Mouse (Mus musculus) adrenal gland, postnatal 25 days (tissue): ENCODE measurements at regions not wholly inside any gene's neighbourhood (a gene's known extent, or its start where the extent isn't known, plus 50 kb on each side); places are given as distances from the start of the nearest gene placed in this dataset.

Source experiments
- DNase-seq: peaks from one replicate; pipeline ENCODE4 v3.0.0; 2021; ENCODE audit warnings: mixed read lengths

DNA sequence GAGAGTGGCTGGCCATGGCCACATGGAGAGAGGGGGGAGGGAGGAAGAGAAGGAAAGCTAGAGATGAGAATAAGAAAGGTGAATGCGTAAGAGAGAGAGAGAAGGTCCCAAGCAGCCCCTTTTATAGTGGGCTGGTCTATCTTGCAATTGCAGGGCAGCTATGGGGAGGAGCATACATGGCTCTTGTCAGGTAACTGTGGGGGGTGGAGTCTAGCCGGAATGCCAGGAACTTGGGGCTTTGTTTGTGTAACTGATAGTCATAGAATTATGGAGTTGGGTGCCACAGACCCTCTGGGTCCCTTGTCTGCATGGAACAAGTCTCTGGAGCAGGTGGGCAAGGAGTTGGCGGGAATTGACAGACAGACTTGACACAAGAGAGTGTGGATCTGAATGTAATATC is 2151.8 kb downstream of the 4930444P10Rik start:
- no peak for DNase-seq

DNA sequence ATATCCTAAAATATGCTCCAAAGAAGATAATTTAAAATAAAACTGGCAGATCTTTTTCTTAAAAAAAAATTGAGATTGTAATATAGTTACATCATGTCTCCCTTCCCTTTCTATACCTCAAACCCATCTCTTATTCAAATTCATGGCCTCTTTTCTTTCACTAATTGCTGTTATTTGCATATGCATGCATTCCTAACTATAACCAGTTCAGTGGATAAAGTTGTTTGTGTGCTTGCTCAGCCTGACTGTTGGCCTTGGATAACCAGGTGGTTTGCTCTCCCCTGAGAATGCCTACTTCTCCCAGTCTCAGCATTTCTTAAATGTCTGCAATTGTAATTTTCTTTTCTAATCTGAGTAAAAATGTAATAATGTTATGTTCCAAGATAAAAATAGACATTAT is 2154.8 kb downstream of the 4930444P10Rik start:
- no peak for DNase-seq

DNA sequence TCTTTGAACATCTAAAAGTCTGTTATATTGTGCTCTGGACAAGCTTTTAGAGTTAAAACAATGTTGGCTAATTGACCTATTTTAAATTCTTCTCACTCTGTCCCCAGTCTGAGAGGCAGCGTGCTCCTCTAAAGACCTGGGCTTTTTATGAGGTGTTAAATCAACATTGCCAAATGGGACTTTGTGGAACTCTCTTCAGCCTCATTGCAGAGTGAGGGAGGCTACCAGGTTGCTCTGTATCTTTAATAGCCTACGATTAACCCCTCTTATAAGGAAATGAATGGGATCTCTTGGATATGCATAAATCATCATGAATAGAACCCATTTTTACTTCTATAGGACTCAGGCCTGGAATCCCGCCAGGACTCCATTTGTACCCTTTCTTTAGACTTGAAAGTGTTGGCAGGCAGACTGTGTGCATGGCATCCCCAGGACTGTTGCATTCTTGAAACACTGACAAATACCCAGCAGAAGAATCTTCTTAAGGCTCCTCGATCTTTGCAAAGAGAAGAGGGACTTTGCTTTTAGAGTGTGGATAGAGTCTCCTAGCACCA is 2157.1 kb downstream of the 4930444P10Rik start:
- DNase-seq: no peak

- DNase-seq: no peak
These were observed 2164.4 kb downstream of the 4930444P10Rik start for GRCm38 (mm10) chr1:13928679-13929078.

DNA sequence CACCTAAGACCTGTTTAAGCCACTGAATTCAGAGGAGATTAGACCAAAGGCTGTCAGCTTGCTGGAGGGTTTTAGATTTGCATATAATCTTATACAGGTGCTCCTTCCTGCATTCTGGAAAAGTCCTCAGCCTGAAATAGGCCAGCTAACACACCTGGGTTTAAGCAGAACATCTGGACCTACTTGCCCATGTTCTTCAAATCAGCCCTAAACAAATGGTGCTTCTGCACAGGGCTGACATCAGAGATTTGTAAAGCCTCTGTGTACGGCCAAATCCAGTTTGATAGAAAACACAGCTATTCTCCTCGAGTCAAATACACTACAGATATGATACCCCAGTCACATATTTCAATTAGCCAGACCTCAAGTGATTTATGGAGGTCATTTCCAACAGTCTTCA is 2165.2 kb downstream of the 4930444P10Rik start:
- no peak for DNase-seq

- no peak for DNase-seq
These were observed 2167.1 kb downstream of the 4930444P10Rik start for GRCm38 (mm10) chr1:13925994-13926393.

- DNase-seq: no peak
These were observed 2177.9 kb downstream of the 4930444P10Rik start for GRCm38 (mm10) chr1:13915216-13915615.

DNA sequence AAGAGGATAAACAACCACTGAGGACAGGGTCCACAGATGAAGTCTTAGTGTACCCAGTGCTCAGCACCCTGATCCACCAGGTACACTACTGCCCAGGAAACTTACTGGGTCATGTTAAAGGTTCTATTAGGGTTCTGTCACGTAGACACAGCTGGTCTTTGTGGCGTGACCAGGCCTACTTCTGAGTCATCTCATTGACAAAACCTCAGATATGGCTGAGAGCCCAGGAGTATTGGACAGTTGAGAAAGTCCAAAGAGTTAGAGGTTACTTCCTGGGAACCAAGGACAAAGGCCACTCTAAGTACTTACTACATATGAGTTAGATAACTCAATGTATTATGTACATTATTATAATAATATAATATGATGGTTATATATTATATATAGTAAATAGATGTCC is 2214.0 kb downstream of the 4930444P10Rik start:
- no peak for DNase-seq

DNA sequence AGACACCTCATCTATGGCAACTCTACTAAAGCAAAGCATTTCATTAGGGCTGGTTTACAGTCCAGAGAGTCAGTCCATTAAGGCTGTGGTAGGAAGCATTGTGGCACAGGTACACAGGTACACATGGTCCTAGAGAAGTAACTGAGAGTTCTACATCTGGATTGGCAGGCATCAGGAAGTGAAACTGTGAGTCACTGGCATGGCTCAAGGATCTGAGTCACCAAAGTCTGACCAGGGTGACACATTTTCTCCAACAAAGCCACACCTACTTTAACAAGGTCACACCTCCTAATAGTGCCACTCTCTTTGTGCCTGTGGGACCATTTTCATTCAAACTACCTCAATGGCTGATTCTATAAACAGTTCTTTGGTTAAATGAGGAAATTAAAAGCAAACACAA is 2219.2 kb downstream of the 4930444P10Rik start:
- no peak for DNase-seq

DNA sequence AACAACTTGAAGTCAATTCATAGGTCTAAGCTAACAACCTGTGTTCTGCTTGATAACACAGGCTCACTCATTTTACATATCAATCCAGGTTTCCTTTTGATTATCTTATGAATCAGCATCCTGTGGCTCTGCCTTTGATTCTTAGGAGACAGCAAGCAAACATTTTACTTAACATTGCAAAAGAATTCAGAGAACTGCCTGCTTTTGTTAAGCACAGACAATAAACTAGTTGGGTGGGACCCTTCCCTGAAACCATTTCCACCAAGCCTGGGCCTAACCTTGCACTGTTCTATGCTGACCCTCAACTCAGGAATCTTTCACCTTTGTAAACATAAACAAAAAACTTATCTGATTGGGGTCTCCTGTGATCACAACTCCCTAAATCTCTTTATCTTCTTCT is 2220.6 kb downstream of the 4930444P10Rik start:
- no peak for DNase-seq

DNA sequence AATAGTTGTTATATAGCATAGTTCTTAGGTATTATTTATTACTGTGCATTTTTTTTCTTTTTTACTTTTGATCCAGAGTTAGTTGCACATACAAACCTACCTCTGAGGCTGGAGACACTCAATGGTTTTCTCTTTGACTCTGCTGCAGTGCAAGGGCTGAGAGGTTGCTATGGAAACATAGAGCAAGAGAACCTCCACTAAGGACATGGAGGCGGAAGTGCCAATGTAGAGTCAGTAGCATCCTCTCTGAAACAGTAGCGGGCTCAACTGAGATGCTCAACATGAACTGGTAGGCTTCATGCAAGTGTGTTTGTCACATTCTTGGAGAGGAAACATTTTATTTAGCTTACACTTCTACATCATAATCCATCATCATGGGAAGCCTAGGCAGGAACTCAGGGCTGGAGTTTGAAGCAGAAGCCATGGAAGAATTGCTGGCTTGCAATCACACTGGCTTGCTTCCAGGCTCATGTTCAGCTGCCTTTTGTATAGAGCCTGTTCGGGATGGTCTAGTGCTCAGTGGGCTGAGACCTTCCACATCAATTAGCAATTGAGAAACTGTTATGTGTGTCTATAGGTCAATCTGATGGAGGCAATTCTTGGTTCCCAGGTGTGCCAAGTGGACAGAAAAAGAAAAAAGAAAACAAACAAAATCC is 2222.4 kb downstream of the 4930444P10Rik start:
- no peak for DNase-seq

DNA sequence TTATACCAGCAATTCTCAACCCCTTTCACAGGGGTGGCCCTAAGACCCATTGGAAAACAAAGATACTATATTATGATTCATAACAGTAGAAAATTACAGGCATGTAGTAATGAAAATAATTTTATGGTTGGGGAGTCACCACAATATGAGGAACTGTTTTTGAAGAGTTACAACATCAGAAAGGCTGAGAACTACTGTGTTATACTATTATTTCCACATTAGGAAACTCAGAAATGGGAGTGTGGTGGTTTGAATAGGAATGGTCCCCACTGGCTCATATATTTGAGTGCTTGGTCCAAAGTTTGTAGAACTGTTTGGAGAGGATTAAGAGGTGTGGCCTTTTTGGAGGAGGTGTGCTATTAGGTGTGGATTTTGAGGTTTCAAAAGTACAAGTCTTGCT is 2227.4 kb downstream of the 4930444P10Rik start:
- no peak for DNase-seq

GRCm38 (mm10) chr1:13863712-13864111 is 2229.4 kb downstream of the 4930444P10Rik start:
- DNase-seq: no peak

DNA sequence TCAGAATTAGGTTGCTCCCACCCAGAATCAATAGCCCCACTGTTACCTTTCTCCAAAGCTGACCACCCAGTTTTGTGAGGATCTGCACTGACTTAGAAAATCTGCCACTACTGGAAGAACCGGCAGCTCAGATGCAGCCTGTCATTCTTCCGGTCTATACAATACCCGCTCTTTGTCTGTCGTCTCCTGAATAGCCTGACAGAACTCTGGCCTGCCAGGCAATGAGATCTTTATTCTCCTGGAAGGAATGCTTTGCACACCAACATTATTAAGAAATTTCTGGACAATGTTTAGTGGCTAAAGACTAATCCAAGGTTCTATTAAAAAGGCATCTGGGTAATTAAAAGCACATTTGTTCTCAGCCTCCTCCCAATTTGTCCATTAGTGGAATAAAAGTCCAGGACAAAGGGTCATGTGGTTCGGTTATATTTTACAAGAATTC is 2232.0 kb downstream of the 4930444P10Rik start:
- no peak for DNase-seq

DNA sequence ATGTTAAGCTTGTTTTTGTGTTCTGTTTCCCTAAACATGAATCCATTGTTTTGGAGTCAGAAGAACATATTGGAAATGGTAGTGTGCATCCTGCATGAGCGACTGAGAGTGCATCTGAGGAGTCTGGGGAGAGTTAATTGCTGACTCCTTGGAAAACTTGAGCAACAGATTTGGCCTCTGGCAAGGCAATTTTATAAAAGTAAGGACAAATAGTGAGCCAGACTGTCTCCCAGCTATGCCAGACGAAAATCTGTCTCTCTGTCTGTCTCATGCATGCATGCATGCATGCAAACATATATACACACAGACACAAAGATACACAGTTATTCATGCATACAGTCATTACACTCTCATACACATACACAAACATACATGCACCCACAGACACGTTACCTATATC is 2232.7 kb downstream of the 4930444P10Rik start:
- DNase-seq: no peak

DNA sequence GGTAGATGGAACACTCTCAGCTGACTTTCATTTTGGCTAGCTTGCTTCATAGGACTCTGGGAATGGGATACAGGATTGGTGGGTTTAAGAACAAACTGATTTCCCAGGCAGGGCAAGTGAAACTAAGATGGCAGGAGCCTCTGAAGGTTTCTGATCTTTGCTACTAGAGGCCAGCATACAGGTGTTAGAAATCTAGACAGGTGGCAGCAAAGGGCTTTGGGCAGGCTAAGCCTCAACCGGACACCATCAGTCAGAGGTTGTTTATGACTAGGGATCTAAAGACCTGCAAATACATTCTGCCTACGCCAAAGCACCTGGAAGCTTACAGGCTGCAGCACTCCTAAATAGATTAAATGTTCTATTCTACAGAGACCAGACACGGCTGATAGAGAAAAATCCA is 2233.4 kb downstream of the 4930444P10Rik start:
- DNase-seq: no peak

- DNase-seq: no peak
These were observed 2234.6 kb downstream of the 4930444P10Rik start for GRCm38 (mm10) chr1:13858371-13859018.

DNA sequence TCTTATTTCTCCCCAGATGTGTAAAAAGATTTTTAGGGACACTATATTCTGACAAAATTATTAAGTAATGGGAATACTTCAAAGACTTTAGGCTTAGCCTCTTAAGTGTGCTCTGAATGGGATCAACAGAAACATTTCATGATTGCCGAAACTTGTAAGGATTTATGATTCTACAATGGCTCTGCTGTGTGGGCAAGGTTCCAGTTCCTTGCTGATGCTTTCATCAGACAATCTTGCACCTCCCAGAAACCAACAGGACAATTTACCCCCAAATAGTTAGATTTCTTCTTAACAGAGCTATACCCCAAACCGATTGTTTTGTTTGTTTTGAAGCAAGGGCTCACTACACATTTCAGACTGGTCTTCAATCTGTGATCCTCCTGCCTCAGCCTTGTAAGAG is 2236.1 kb downstream of the 4930444P10Rik start:
- no peak for DNase-seq

DNA sequence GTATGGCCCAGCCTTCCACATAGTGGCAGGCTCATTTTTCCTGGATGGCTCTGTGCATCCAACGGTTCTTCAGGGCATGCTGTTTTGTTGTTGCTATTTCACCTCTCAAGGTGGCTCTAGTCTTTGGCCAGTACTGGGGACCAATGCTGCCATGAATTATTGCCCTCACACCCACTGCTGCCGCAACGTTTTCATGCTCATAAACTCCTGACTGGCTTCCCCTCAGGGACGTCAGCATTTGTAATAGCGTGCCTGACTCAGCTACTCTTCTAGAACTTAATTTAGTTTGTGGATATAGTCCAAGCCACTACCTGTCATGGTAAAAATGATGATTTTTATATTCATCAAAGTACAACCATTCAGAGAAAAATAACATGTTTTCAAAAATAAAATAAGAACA is 2242.0 kb downstream of the 4930444P10Rik start:
- no peak for DNase-seq

- no peak for DNase-seq
These were observed 2244.1 kb downstream of the 4930444P10Rik start for GRCm38 (mm10) chr1:13849071-13849470.

GRCm38 (mm10) chr1:13846336-13846865 is 2246.7 kb downstream of the 4930444P10Rik start:
- DNase-seq: no peak

DNA sequence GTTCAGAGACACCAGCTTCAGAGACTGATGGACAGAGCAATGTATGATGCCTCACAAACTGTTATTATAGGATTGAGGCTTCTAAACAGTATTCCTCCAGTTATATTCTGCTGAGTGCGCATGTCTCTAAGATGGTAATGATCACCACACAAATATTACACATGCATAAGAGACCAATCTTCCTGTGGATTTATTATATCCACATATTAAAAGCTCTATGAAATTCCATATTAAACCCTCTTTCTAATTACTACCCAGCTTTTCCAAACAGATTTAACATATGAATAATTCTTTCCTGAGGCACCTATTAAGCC is 2252.9 kb downstream of the 4930444P10Rik start:
- no peak for DNase-seq

- DNase-seq: no peak
These were observed 2253.4 kb downstream of the 4930444P10Rik start for GRCm38 (mm10) chr1:13839619-13840308.
